Mouse (Mus musculus) myocyte (in vitro differentiated cells): ENCODE data around the gene Fhl2.

Experiments
- CEBPB ChIP-seq: IDR thresholded peaks from 2 replicates; pipeline ENCODE4 v1.6.1; 2011; ENCODE audit warnings: mild to moderate bottlenecking, moderate library complexity; ENCODE audit not compliant: poor library complexity, insufficient read depth, severe bottlenecking
- E2F4 ChIP-seq: IDR thresholded peaks from one replicate; pipeline ENCODE4 v1.6.1; 2011; ENCODE audit warnings: mild to moderate bottlenecking, control low read depth, moderate library complexity; ENCODE audit not compliant: insufficient read depth
- MAX ChIP-seq: IDR thresholded peaks from one replicate; pipeline ENCODE4 v1.6.1; 2011; ENCODE audit warnings: low read depth, mild to moderate bottlenecking, control low read depth
- MYOD1 ChIP-seq, 3 experiments: IDR thresholded peaks; one replicate each; pipeline ENCODE4 v1.6.1; 2011; ENCODE audit warnings: control low read depth in 2 of 3, low read depth in 2 of 3, mild to moderate bottlenecking in 2 of 3, moderate library complexity in 1 of 3; ENCODE audit not compliant: insufficient read length in 2 of 3, control insufficient read depth in 1 of 3
- MYOG ChIP-seq, 3 experiments: IDR thresholded peaks; one replicate each; pipeline ENCODE4 v1.6.1; 2011; ENCODE audit warnings: control low read depth in 2 of 3, low read depth in 2 of 3, mild to moderate bottlenecking in 2 of 3; ENCODE audit not compliant: insufficient read length in 2 of 3, control insufficient read depth in 1 of 3, insufficient read depth in 1 of 3
- POLR2A ChIP-seq: IDR thresholded peaks from one replicate; pipeline ENCODE4 v1.6.1; 2011; ENCODE audit warnings: low read depth, mild to moderate bottlenecking, control low read depth, moderate library complexity; ENCODE audit not compliant: insufficient read length
- POLR2AphosphoS2 ChIP-seq: IDR thresholded peaks from one replicate; pipeline ENCODE4 v1.6.1; 2011; ENCODE audit warnings: low read depth, control low read depth; ENCODE audit not compliant: insufficient read length
- REST ChIP-seq: IDR thresholded peaks from one replicate; pipeline ENCODE4 v1.6.1; 2011; ENCODE audit warnings: mild to moderate bottlenecking, control low read depth, moderate library complexity; ENCODE audit not compliant: insufficient read depth, insufficient read length
- SRF ChIP-seq: IDR thresholded peaks from one replicate; pipeline ENCODE4 v1.6.1; 2011; ENCODE audit warnings: low read depth; ENCODE audit not compliant: control insufficient read depth, insufficient read length
- TCF3 ChIP-seq: IDR thresholded peaks from one replicate; pipeline ENCODE4 v1.6.1; 2011; ENCODE audit warnings: low read depth, control low read depth; ENCODE audit not compliant: insufficient read length
- USF1 ChIP-seq: IDR thresholded peaks from one replicate; pipeline ENCODE4 v1.6.1; 2011; ENCODE audit warnings: low read depth, mild to moderate bottlenecking, control low read depth, moderate library complexity

DNA sequence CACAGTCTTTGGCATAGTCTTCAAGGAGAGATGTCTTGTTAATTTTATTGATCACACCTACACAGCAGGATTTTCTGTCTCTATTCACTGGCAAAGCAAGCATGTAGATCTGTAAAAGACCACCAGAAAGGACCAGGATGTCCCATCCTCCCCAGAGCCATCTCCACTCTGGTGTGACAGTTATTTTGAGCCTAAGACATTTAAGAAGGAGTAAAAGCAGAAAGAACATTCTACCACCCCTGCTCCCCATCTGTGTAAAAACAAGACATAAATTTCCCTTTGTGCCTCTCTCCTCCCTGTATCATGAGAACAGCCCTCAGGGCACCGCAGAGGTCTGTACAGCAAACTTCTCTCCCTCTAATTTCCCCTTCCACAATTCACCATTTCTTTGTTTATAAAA is 18.0 kb downstream of the Fhl2 start:
- TF ChIP-seq POLR2A (no peak), E2F4 (no peak), CEBPB (no peak), MYOG (IDR thresholded peaks at IDR 0.05; ENCODE audit: control insufficient read depth in 1 of 3, insufficient read depth in 1 of 3, insufficient read length in 2 of 3, low read depth in 2 of 3) (no peak), MAX (no peak), MYOD1 (IDR thresholded peaks at IDR 0.05; ENCODE audit: control insufficient read depth in 1 of 3, insufficient read length in 2 of 3, low read depth in 2 of 3) (no peak), POLR2AphosphoS2 (no peak), SRF (no peak), REST (no peak), USF1 (no peak), TCF3 (no peak)
